Mouse (Mus musculus): Measurements from ENCODE around the gene Cct5. TPM values are rescaled to one million over a fixed set of nuclear protein-coding genes. Genes with fewer than 3 reads are reported as not detected.

Cct5 gene
- total and polyA plus RNA-seq, 3 experiments: 396 to 1,184 (median 798) TPM

- no peak overlapping the region for H3K4me3 ChIP-seq (ENCODE audit: control insufficient read depth in 1 of 2, insufficient read depth in 1 of 2, low read depth in 2 of 2, low read length in 2 of 2)
- peaks cover 0 to 1% of the 10 kb centered on the region in 2 experiments; a peak in 1 of 4 replicates for H3K27me3 ChIP-seq (ENCODE audit: control insufficient read depth in 1 of 2, insufficient read depth in 2 of 2, low read length in 2 of 2)
- no peaks in the 10 kb centered on the region for H3K79me2 ChIP-seq (ENCODE audit: control insufficient read depth, insufficient read depth, low read length, poor library complexity)
- H3K9me3 ChIP-seq (replicated peaks; ENCODE audit: insufficient read depth, low read length): no peaks in the 10 kb centered on the region
- no peak overlapping the region for H3K27ac ChIP-seq (ENCODE audit: control insufficient read depth, low read depth, low read length)
- no peak overlapping the region for H3K9ac ChIP-seq (ENCODE audit: control insufficient read depth, low read depth, low read length, poor library complexity, severe bottlenecking)
- no peak for TF ChIP-seq TBP (IDR thresholded peaks at IDR 0.05; ENCODE audit: low read depth, low read length)
- TF ChIP-seq CHD1 (IDR thresholded peaks at IDR 0.05; ENCODE audit: low read depth, low read length): no peak
- no peak for TF ChIP-seq USF2 (IDR thresholded peaks at IDR 0.05; ENCODE audit: borderline replicate concordance in 1 of 2, insufficient read depth in 1 of 2, low read depth in 1 of 2, low read length in 2 of 2)
- TF ChIP-seq MYB (IDR thresholded peaks at IDR 0.05; ENCODE audit: low read depth, low read length): no peak
- TF ChIP-seq MYC (IDR thresholded peaks at IDR 0.05; ENCODE audit: low read depth, low read length): no peak
- TF ChIP-seq MXI1 (IDR thresholded peaks at IDR 0.05; ENCODE audit: low read depth, low read length): no peak
- TF ChIP-seq ELF1 (IDR thresholded peaks at IDR 0.05; ENCODE audit: low read depth, low read length): no peak
- no peak for TF ChIP-seq ZC3H11A (IDR thresholded peaks at IDR 0.05; ENCODE audit: low read depth, low read length)
- no peak for TF ChIP-seq ZNF384 (IDR thresholded peaks at IDR 0.05; ENCODE audit: low read depth, low read length)
- TF ChIP-seq SMC3 (IDR thresholded peaks at IDR 0.05; ENCODE audit: low read depth, low read length): no peak
- TF ChIP-seq E2F4 (IDR thresholded peaks at IDR 0.05; ENCODE audit: borderline replicate concordance, low read depth, low read length): no peak
- no peak for TF ChIP-seq POLR2AphosphoS5 (IDR thresholded peaks at IDR 0.05; ENCODE audit: borderline replicate concordance, low read depth, low read length)
- TF ChIP-seq TCF12 (IDR thresholded peaks at IDR 0.05; ENCODE audit: low read depth, low read length): no peak
- TF ChIP-seq MAZ (IDR thresholded peaks at IDR 0.05; ENCODE audit: low read depth, low read length): no peak
- no peak for TF ChIP-seq MAFK (IDR thresholded peaks at IDR 0.05; ENCODE audit: borderline replicate concordance, low read depth, low read length)
- no peak for TF ChIP-seq ZKSCAN1 (IDR thresholded peaks at IDR 0.05; ENCODE audit: low read depth, low read length)
- TF ChIP-seq SIN3A (IDR thresholded peaks at IDR 0.05; ENCODE audit: low read length): no peak
- no peak for DNase-seq (ENCODE audit: low read depth, low spot score)
- H3K4me1 ChIP-seq (ENCODE audit: control insufficient read depth in 1 of 2, insufficient read depth in 2 of 2, low read length in 2 of 2): no peaks in the 10 kb centered on the region
- H3K36me3 ChIP-seq (ENCODE audit: control insufficient read depth in 1 of 2, insufficient read depth in 2 of 2, low read length in 2 of 2): no peaks in the 10 kb centered on the region
Observed at GRCm38 (mm10) chr15:31629556-31629955, 28.0 kb upstream of the Cct5 start.

DNA sequence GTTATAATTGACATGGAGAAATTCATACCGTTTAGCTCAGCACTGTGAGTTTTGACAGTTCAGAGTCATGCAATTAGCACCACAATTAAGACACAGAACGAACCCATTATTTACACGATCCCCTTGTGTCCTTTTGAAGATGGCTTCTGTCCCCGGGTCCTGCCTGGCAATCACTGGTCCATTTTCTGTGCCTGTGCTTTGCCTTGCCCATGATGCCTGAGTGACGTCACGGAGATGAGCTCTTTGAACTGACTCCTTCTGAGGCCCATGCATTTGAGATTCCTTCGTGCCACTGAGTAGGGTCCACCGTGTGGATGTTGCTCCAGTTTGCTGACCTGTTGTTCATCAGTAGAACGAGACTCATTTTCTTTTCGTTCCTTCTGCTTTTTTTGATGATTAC is 26.6 kb upstream of the Cct5 start:
- H3K36me3 ChIP-seq (ENCODE audit: control insufficient read depth in 1 of 2, insufficient read depth in 2 of 2, low read length in 2 of 2): no peaks in the 10 kb centered on the region
- DNase-seq (ENCODE audit: low read depth, low spot score): no peak
- H3K9ac ChIP-seq (ENCODE audit: control insufficient read depth, low read depth, low read length, poor library complexity, severe bottlenecking): no peak overlapping the region
- TF ChIP-seq TAL1 (IDR thresholded peaks at IDR 0.05; ENCODE audit: low read length): no peak
- TF ChIP-seq ETS1 (IDR thresholded peaks at IDR 0.05; ENCODE audit: low read depth, low read length): no peak
- TF ChIP-seq GATA1 (IDR thresholded peaks at IDR 0.05; ENCODE audit: low read depth, low read length): no peak
- no peak for TF ChIP-seq NELFE (IDR thresholded peaks at IDR 0.05; ENCODE audit: low read depth, low read length)
- no peak for TF ChIP-seq MAX (IDR thresholded peaks at IDR 0.05; ENCODE audit: low read length)
- no peak for TF ChIP-seq POLR2AphosphoS5 (IDR thresholded peaks at IDR 0.05; ENCODE audit: borderline replicate concordance, low read depth, low read length)
- H3K27ac ChIP-seq (ENCODE audit: control insufficient read depth, low read depth, low read length): no peak overlapping the region
- no peaks in the 10 kb centered on the region for H3K79me2 ChIP-seq (ENCODE audit: control insufficient read depth, insufficient read depth, low read length, poor library complexity)
- H3K27me3 ChIP-seq (ENCODE audit: control insufficient read depth in 1 of 2, insufficient read depth in 2 of 2, low read length in 2 of 2): peaks cover 0 to 1% of the 10 kb centered on the region in 2 experiments; a peak in 1 of 4 replicates
- no peak overlapping the region for H3K4me3 ChIP-seq (ENCODE audit: control insufficient read depth in 1 of 2, insufficient read depth in 1 of 2, low read depth in 2 of 2, low read length in 2 of 2)
- no peaks in the 10 kb centered on the region for H3K9me3 ChIP-seq (replicated peaks; ENCODE audit: insufficient read depth, low read length)
- H3K4me1 ChIP-seq (ENCODE audit: control insufficient read depth in 1 of 2, insufficient read depth in 2 of 2, low read length in 2 of 2): no peaks in the 10 kb centered on the region

All from MEL (cell line).